Comparison of ENCODE assay signal across 11 mouse cellular contexts in genomic region chr8:61404178-61404560, GRCm38 (mm10).
DNase-seq lines count a peak whose midpoint lies in the region; ATAC-seq and TF ChIP-seq lines count a peak whose summit lies in the region.
"Had no signal": no experiment of that assay in that cellular context is flagged by ENCODE, and none has a peak within 500 bp of the region (broad histone marks: within the 10 kb centered on the region; RNA-seq: fewer than 3 reads in every experiment).

No protein-coding gene starts in this region.

- H3K9ac ChIP-seq in intestine, postnatal 0 days (ENCODE audit: low read depth, low read length), result no peak overlapping the region
- no peak overlapping the region for H3K9ac ChIP-seq in neural tube, embryonic 13.5 days
- H3K9ac ChIP-seq: heart, embryonic 13.5 days had no signal

- H3K36me3 ChIP-seq in forebrain, embryonic 10.5 days (replicated peaks), result 0 out of 2 replicates have a peak, but pooled peaks cover 2% of the 10 kb centered on the region
- H3K36me3 ChIP-seq in intestine, postnatal 0 days (ENCODE audit: control insufficient read depth, insufficient read depth), result no peaks in the 10 kb centered on the region
- H3K36me3 ChIP-seq in neural tube, embryonic 13.5 days, result no peaks in the 10 kb centered on the region
- H3K36me3 ChIP-seq: heart, embryonic 13.5 days had no signal

- H3K4me3 ChIP-seq in forebrain, embryonic 10.5 days, result no peak overlapping the region; the same call in 1 of the 2 replicates
- H3K4me3 ChIP-seq in intestine, postnatal 0 days (ENCODE audit: low read depth, low read length), result no peak overlapping the region
- H3K4me3 ChIP-seq in neural tube, embryonic 13.5 days, result no peak overlapping the region
- H3K4me3 ChIP-seq: heart, embryonic 13.5 days; megakaryocyte, embryonic 14.5 days had no signal

- no peak overlapping the region for H3K4me2 ChIP-seq in intestine, postnatal 0 days (replicated peaks; ENCODE audit: low read depth)
- no peak overlapping the region for H3K4me2 ChIP-seq in neural tube, embryonic 13.5 days
- H3K4me2 ChIP-seq: heart, embryonic 13.5 days had no signal

- WGBS in forebrain, embryonic 10.5 days, result 22% methylated on average over 3 of the region's 3 CpGs
- WGBS in intestine, postnatal 0 days, result 43% methylated on average over 3 of the region's 3 CpGs
- 19% methylated on average over 3 of the region's 3 CpGs for WGBS in neural tube, embryonic 13.5 days

- H3K9me3 ChIP-seq in forebrain, embryonic 10.5 days, result no peaks in the 10 kb centered on the region
- H3K9me3 ChIP-seq in intestine, postnatal 0 days (ENCODE audit: control insufficient read depth), result no peaks in the 10 kb centered on the region
- no peaks in the 10 kb centered on the region for H3K9me3 ChIP-seq in neural tube, embryonic 13.5 days
- H3K9me3 ChIP-seq: heart, embryonic 13.5 days had no signal

- peak overlapping the region; percentile 85 for H3K27ac ChIP-seq in forebrain, embryonic 10.5 days
- 0 out of 2 replicates have a peak overlapping the region, but pooled peaks have one; percentile 79 for H3K27ac ChIP-seq in intestine, postnatal 0 days (ENCODE audit: low read depth, low read length)
- H3K27ac ChIP-seq in neural tube, embryonic 13.5 days (replicated peaks), result peak overlapping the region; percentile 77
- H3K27ac ChIP-seq: heart, embryonic 13.5 days had no signal

- peaks cover 35% of the 10 kb centered on the region for H3K4me1 ChIP-seq in forebrain, embryonic 10.5 days
- peaks cover 5% of the 10 kb centered on the region; the same call in 1 of the 2 replicates for H3K4me1 ChIP-seq in intestine, postnatal 0 days (replicated peaks; ENCODE audit: control insufficient read depth, insufficient read depth, low read length)
- peaks cover 25% of the 10 kb centered on the region for H3K4me1 ChIP-seq in neural tube, embryonic 13.5 days (replicated peaks)
- H3K4me1 ChIP-seq: megakaryocyte, embryonic 14.5 days had no signal

- H3K27me3 ChIP-seq in forebrain, embryonic 10.5 days (ENCODE audit: poor library complexity, severe bottlenecking), result no peaks in the 10 kb centered on the region
- no peaks in the 10 kb centered on the region for H3K27me3 ChIP-seq in intestine, postnatal 0 days (replicated peaks; ENCODE audit: control insufficient read depth, insufficient read depth, low read length)
- H3K27me3 ChIP-seq in neural tube, embryonic 13.5 days, result no peaks in the 10 kb centered on the region
- H3K27me3 ChIP-seq: heart, embryonic 13.5 days; megakaryocyte, embryonic 14.5 days had no signal

- peak; percentile 36 for TF ChIP-seq CTCF in intestine, postnatal 0 days (IDR thresholded peaks at IDR 0.05; ENCODE audit: low read depth)

- no peak for ATAC-seq in intestine, postnatal 0 days
- peak; percentile 63 for ATAC-seq in neural tube, embryonic 13.5 days (ENCODE audit: low read depth)
- no peak for ATAC-seq in megakaryocyte, adult 5-6 weeks (ENCODE audit: poor library complexity, severe bottlenecking)

- peak; percentile 15 for DNase-seq in adrenal gland, postnatal 14 days
- DNase-seq in adrenal gland, postnatal 25 days, result no peak
- DNase-seq in forebrain, embryonic 10.5 days (ENCODE audit: extremely low spot score, low spot score), result peak; percentile 47
- no peak for DNase-seq in frontal cortex, postnatal 25 days (ENCODE audit: low spot score in 2 of 2)
- DNase-seq in cerebellum, postnatal 4 days (ENCODE audit: low spot score in 2 of 2), result no peak
- DNase-seq: cerebellum, postnatal 10 days had no signal

Comparison
In these comparisons a context has a peak if more than half of its experiments do, and no peak if none do; other contexts are left out.
1. DNase-seq: peak in adrenal gland, postnatal 14 days (single experiment) and forebrain, embryonic 10.5 days (single experiment); none in adrenal gland, postnatal 25 days (single experiment), frontal cortex, postnatal 25 days (0 of 2) and cerebellum, postnatal 4 days (0 of 2).
2. Peak in every context shown above with its lines, with median percentiles within 50 percentile points of each other: H3K27ac ChIP-seq.